Mouse (Mus musculus) CH12.LX (cell line): Measurements from ENCODE around the gene Pbld1.

Experiments used
- CTCF ChIP-seq, 2 experiments: IDR thresholded peaks in 1 of 2; conservative IDR thresholded peaks in 1 of 2; 2 replicates each; pipeline ENCODE4 v1.5.1; 2011 to 2012; ENCODE audit warnings: low read depth in 2 of 2, low read length in 2 of 2, improper control_type of control experiment in 1 of 2, inconsistent platforms in 1 of 2, mild to moderate bottlenecking in 1 of 2, moderate library complexity in 1 of 2
- EP300 ChIP-seq: IDR thresholded peaks from 2 replicates; pipeline ENCODE4 v1.6.1; 2011; ENCODE audit warnings: low read length, improper control_type of control experiment
- HCFC1 ChIP-seq: IDR thresholded peaks from 2 replicates; pipeline ENCODE4 v1.6.1; 2012; ENCODE audit warnings: low read depth, mild to moderate bottlenecking, inconsistent platforms, low read length, improper control_type of control experiment
- IRF4 ChIP-seq: IDR thresholded peaks from 2 replicates; pipeline ENCODE4 v1.6.1; 2014; ENCODE audit warnings: low read depth, mild to moderate bottlenecking, inconsistent platforms, low read length, improper control_type of control experiment
- MAX ChIP-seq: IDR thresholded peaks from 2 replicates; pipeline ENCODE4 v1.6.1; 2011; ENCODE audit warnings: low read length, improper control_type of control experiment
- MEF2A ChIP-seq: IDR thresholded peaks from 2 replicates; pipeline ENCODE4 v1.6.1; 2014; ENCODE audit warnings: low read depth, mild to moderate bottlenecking, inconsistent platforms, low read length, improper control_type of control experiment, borderline replicate concordance
- MYC ChIP-seq: IDR thresholded peaks from 2 replicates; pipeline ENCODE4 v1.6.1; 2011; ENCODE audit warnings: low read depth, mild to moderate bottlenecking, improper control_type of control experiment, low read length
- POLR2A ChIP-seq: IDR thresholded peaks from 2 replicates; pipeline ENCODE4 v1.6.1; 2011; ENCODE audit warnings: low read depth, mild to moderate bottlenecking, improper control_type of control experiment, low read length
- ZMIZ1 ChIP-seq: IDR thresholded peaks from 2 replicates; pipeline ENCODE4 v1.6.1; 2012; ENCODE audit warnings: low read depth, mild to moderate bottlenecking, inconsistent platforms, low read length, improper control_type of control experiment

DNA sequence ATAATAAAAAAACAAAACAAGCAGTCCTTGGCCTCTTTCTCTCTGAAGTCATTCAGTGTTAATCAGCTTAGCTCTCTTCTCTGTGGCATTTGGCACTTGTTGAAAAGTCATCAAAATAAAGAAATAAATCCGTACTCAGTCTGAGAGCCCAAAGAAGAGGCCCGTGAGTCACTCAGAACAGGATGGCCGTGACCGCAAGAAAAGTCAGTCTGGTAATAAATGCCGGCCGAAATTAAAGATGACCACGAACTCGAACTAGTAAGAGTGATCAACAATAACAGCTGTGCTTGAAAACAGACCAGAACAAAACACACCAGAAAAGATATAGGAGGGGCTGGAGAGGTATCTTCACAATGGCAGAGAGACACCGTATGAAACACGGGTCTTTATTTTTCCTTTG lies 64.1 kb downstream of the Pbld1 start:
- TF ChIP-seq IRF4 (no peak), POLR2A (no peak), MYC (no peak), HCFC1 (no peak), MAX (no peak), MEF2A (no peak), ZMIZ1 (no peak), CTCF (conservative IDR thresholded peaks at IDR 0.05 in 1 of 2, IDR thresholded peaks at IDR 0.05 in 1 of 2; ENCODE audit: low read depth in 2 of 2, low read length in 2 of 2) (no peak), EP300 (no peak)
